Mouse (Mus musculus): ENCODE measurements around the gene Nsun7.
"Not testable (repeated sequence)": the region's sequence is repeated elsewhere in the genome, so short reads cannot be mapped to it uniquely, and the experiment has no call there.

Gene Nsun7

DNA sequence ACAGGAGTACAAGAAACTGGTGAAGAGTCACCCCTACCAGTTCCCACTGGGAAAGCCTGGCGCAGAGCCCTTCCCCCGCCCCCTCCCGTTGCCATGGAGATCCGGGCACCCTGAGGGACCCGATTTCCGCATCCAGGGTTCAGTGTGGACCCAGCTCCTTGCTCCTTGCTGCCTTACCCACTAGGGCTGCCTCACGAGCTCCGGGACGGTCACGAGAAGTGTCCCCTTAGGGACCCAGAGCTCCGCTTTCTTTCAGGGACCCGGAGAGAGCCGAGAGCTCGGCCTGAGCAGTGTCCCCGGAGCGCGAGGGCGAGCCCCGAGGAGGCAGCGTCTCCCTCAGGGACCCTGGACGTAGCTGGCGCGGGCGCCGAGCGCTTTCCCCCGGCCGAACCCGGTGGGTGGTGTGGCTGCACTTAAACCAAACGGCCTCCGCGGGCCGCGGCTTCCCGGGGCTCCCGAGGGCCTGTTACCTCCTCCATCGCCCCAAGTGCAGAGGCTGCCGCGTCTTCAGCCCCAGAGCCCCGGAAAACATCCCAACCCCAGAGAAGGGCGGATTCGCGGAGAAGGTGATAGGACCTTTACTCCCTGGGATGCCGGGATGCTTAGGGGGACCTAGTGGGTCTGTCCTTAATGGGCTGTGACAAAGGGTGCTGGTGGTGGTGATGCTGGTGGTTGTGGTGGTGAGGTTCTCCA is at the start of gene Nsun7:
Gene Nsun7, plus strand, starts transcription at position 142 of the 693 bp plus-strand sequence.
- DNase-seq, result peak; percentile 40

DNA sequence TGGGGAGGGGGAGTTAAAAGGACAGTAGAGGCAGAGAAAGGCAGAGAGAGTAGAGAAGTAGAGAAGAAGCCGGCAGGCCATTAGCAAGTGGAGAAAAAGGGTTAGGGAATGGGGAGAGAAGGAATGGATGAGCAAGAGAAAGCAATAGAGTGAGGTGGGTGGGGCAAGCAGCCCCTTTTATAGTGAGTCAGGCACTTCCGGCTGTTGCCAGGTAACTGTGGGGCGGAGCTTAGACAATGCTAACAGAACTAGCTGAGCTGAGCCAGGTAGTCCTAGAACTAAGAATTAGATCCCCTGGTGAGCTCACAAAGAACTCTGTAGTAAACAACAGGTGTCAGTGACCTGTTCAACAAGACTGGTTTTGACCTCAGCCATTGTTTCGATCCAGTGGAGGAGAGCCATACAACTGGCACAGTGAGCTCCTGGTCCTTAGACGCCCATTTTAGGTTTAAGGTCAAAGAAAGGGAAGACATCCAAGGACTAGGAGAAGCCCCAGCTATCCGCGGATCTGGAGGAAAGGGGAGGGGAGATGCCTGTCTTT is 45.2 kb upstream of the Nsun7 start:
- DNase-seq, result no peak

DNA sequence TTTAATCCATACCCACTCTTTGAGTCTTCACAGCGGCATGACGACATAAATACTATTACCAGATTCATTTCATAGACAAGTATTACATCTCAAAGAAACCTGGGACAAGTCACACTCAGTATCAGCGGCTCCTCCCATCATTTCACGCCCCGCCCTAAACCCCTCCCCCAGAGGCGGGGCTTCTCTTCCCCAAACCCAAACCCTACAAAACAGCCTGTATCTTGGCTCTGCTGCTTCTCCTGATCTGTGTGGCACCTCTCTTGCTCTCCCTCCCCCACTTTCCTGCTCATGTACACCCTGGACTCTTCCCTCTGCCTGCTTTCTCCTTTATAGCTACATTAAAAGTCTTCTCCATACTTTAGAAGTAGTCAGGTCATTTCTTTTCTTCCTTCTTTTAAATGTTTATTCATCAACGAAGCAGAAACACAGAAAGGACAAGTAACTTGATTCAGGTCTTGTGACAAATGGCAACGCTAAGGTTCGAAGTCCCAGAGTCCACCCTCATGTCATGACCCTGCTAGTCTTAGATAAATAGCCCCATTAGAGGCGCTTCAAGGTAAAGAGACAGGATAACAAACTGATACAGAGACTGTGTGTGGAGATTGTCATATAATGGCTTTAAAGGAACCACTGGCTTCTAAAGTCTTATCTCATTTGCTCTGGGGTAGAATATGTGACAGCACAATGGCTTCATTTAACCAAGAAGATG is 44.0 kb upstream of the Nsun7 start:
- no peak for DNase-seq

DNA sequence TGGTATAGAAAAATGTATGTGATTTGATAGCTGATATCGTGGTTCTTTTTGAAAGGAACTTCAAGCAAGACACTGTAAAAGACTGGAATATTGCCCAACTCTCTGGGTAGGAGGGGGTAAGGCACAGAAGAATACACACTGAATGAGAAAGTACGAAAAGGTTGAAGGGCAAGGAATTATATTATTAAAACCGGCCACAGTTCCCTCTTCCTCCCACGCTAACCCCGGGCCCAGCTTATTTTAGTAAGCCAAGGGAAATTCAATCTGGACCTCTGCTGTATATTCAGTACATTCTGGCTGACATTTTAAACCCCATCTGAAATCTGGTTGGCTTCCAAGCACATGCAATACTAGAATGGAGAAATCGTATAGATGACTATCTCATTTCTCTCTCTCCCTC is 40.0 kb upstream of the Nsun7 start:
- DNase-seq, result no peak

DNA sequence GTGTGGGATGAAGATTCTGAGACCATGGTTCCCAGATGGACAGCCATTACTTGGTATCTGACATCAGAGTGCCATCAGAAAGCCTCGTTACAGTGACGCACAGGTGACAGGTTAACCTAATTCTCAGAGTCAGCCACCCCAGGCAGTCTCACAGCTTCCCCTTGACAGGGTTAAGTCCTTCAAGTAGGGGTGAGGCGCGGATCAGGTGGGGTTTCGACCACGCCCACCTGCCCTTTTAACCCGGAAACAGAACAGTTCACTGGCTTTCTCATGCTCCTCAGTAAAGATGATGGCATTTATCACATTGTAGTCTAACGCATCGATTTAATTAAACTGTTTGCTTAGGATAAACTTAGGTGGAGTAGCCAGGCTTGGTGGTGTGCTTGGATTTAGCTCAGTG is 39.1 kb upstream of the Nsun7 start:
- DNase-seq, result no peak

DNA sequence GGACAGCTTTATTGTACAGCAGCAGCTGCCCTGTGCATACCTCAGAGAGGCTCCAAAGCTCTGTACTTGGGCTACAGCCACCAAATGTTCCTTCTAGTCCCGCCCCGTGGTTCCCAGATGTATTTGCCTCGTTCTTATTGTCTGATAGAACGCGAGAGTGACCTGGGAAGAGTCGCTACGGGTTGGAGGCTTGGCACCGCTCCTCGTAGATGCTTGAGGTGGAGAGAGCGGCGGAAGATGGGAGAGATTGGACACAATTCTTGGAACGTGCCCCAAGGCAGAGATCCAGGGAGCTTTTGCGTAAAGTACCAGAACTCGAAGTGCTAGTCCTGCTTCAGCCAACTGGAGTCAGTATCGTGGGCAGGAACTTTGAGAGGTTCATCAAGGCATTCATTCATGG is 36.8 kb upstream of the Nsun7 start:
- no peak for DNase-seq

DNA sequence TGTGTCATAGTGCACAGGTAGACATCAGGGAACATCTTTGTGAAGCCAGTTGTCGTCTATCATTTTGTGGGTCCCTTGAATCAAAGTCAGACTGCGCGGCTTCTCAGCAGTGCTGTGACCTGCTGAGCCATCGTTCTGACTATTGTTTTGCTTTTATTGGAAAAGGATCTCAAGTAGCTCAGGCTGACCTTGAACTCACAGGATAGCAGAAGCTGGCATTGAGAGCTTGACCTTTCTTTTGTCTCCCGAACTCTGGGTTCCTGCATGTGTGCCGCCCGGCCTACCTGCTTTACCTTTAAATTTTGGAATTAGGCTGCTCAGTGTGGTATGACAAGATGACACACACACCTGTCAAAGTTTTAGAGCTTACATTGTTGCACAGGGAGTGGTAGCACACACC is 33.2 kb upstream of the Nsun7 start:
- DNase-seq, result no peak

DNA sequence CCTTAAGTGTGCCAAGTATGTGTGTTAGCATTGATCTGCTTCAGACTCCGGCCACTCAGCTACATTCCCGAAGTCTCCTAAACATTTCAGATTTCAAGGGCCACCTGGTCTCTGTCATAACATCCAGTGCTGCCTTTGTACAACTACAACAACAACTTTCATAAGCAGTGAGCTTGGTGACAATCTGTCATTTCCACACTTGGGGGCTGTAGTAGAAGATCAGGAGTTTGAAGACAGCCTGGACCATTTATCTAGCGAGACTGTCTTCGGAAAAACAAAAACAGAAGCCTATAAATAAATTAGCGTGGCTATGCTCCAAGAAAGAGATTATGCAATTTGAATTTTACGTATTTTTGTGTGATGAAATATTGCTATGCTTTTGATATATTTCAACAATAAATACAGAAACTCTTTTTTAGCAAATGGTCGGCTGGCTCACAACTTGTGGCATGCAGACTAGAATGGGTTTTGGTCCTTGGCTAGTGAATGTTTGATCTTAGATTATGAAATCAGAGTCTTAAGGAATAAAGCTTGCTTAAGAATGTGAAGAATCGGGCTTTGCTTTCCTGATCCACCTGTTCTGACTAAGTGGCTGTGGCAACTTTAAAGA is 27.9 kb upstream of the Nsun7 start:
- no peak for DNase-seq

DNA sequence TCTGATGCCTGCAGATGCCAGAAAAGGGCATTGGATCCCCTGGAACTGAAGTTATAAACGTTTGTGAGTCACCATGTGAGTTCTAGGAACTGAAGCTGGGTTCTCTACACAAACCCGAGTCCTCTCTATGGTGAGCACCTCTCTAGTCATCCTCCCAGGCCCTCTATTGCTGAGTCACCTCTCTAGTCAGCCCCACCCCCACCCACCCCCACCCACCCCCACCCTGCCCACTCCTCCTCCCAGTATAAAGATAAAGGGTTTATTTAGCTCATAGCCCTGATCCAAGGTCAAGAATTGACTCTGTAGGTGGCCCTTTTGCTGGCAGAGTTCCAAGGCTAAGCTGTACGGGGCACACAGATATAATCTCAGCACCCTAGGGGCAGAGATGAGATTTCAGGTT is 27.2 kb upstream of the Nsun7 start:
- DNase-seq, result no peak

DNA sequence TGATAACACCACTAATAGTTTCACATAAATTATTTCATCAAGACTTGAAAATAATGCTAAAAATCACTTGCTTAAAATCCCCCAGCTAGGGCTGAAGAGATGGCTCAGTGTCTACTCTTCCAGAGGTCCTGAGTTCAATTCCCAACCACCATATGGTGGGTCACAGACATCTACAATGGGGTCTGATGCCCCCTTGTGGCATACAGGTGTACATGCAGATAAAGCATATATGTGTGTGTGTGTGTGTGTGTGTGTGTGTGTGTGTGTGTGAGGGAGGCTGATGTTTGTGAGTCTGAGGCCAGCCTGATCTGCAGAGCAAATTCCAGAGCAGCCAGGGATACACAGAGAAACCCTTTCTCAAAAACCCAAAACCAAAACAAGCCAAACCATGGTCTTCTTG is 17.8 kb upstream of the Nsun7 start:
- DNase-seq, result no peak

DNA sequence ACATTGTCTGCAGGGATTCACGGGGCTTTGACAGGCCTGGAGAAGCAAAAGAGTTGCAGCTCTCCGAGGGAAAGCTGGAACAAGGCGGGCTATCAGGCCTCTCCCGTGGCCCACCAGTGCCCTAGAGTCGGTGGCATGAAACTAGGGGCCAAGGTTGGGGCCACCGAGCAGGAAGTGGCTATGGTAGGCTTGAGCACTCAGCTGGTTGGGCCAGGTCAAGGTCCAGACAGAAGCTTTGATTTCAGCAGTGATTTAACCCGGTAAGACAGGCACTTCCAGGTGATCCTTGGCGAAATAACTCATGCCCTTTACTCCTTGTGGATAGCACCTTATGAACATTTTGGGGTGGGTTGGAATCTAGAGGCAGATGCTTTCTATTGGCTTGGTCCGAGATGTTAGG is 16.2 kb upstream of the Nsun7 start:
- no peak for DNase-seq

DNA sequence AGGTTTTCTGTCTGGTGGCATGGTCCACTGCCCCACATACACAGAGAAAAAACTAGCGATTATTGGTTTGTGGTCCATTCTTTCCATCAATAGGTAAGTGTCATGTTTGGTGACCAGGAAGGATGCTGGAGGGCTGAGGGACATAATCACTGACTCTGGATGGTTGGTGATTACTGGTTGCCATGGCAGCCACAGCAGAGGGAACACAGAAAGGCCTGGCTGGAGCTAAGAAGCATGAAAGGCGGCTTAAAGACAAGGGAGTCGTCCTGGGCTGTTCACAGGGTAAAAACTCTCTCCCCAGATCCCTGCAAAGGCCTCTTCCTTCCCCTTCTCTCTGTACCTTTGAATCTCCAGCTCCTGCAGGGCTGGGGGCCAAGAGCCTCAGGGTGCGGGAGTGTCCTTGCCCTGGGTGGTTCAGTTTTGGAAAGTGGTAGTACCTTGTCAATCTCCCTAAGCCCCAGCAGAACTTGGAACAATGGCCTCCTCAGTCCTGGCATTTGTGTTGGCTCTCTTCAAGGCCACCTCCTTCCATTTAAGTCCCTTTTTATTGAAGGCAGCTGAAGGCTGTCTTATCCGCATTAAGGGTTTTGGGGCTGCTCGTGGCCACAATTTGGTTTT is 15.5 kb upstream of the Nsun7 start:
- DNase-seq, result no peak

DNA sequence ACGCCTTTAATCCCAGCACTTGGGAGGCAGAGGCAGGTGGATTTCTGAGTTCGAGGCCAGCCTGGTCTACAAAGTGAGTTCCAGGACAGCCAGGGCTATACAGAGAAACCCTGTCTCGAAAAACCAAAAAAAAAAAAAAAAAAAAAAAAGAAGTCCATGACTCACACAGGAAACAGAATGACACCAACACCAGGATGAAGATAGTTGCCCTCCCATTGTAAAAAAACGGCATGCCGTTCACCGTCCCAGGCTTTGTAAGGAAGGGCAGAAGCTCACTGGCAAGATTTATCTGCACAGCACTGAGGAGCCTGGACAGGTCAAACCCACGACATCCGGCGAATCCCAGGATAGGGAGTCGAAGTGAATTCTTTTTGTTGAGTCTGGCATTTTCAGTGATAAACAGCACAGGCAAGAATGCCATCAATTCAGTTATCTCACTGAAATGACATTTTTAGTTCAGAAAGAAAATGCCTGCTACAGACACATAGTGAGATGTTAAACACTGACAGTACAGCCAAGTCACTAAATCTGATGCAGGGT is 13.7 kb upstream of the Nsun7 start:
- DNase-seq, result no peak

DNA sequence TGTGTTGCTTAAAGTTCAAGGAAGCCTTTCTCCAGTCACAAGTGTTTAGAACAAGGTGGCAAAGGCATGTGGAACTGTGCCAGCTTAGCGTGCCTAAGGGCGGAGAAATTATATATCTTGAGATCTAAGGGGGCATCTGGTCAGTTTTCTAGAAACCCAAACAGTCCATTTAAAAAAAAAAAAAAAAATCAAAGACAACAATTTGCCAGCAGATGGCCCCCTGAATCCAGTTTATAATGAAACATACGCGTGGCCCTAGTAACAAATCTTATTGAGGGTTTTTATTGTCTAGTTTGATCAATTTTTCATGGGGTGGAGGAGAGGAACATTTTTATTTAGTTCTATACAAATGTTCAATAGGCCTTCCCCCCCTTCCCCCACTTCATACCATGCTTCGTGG is 6.5 kb upstream of the Nsun7 start:
- DNase-seq, result no peak

DNA sequence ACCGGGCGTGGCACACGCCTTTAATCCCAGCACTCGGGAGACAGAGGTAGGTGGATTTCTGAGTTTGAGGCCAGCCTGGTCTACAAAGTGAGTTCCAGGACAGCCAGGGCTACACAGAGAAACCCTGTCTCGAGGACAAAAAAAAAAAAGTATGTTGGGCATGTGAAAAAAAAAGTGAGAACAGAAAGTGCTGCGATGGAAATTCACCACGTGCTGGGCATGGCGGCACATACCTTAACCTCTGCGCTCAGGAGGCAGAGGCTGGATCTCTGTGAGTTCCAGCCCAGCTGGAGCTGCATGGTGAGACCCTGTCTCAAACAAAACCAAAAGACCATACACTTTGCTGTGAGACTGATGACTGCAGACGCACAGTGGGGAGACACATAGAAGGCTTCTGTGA is 4.7 kb upstream of the Nsun7 start:
- no peak for DNase-seq

DNA sequence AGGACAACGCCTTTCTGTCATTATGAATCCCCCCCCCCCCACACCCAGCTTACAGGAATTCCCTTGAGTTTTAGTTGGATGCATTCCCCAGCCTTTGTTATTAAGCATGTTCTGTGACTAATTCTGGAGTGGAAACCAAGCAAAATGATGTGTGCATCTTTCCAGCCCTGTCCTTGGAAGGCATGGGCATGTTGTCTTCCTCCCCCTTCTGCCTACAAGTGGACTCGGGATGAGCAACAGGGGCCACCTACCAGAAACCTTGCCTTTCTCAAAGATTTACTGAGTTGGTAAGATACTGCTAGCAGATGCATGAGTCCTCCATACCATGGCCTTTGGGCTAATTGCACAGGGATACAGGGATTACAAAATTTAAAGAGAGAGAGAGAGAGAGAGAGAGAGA is 697 bp upstream of the Nsun7 start:
- no peak for DNase-seq

DNA sequence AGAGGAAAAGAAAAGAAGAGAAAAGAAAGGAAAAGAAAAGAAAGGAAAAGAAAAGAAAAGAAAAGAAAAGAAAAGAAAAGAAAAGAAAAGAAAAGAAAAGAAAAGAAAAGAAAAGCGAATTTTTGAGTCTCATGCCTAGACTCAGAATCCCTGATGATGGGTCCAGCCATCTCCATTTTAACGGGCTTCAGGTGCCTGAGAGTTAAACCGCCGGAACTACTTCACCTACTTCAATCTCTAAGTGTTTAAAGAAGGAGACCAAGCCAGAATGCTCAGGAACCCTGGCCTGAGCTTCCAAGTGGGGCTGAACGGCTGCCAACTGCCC is 304 bp upstream of the Nsun7 start:
- not testable (repeated sequence) for DNase-seq

DNA sequence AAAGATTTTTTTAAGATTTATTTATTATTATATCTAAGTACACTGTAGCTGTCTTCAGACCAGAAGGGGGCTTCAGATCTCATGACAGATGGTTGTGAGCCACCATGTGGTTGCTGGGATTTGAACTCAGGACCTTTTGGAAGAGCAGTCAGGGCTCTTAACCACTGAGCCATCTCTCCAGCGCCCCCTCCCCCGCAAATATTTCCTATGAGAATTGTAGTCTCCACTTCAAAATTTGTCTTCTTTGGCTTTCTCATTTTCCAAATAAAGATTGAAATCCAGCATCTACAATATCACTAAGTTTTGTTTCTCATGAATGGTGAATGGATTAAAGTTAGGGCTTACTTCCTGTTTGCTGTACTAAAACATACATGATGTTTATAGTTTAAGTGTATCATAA is 2.8 kb downstream of the Nsun7 start:
- DNase-seq, result no peak

DNA sequence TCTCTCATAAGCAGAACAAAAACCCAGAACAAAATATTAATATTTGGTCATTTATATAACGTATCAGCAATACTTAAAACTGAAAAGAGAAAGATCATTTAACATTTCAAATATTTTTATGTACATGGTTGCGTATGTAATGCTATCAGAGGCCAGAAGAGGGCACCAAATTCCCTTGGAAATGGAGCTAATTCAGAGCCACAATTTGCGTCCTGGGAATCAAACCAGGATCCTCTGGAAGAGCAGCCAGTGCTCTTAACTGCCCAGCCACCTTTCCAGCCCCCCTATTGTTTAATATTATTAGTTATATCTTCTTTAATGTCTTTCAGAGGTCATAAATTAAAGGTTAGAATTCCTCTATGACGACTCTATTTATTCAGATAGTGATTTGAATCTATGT is 3.7 kb downstream of the Nsun7 start:
- no peak for DNase-seq

DNA sequence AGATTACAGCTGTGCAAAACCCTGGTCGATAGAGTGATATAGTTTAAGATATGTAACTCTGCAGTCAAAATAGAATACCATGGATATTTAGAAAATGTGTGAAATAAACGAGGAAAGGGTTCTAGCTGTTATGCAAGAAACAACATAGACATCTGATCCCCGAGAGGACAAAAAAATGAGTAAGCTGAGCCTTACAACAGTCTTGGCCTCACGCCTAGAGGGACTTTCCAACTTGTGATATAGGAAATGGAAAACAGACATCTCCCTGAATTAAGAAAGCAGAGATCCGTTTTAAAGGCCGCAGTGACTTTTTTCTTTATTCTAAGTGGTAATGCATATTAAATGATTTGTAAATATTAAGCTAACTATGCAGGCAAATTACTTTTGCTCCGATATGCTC is 9.9 kb downstream of the Nsun7 start:
- no peak for DNase-seq

DNA sequence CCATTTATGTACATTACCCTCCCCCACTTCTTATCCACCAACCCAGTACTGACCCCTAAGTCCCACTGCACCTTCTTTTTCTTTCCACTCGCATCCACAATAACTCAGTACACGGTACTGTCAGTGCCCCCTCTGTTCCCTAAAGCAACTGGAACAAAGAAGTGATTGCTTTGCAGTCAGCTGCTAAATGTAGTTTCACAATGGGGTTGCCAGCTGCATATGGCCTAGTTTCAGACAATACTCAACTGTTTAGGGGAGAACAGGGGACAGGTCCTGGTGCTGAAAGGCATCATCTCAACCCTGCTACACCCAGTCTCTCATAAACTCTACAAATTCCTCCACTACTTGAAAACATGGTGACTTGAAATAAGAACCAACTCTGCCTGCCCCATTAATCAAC is 11.4 kb downstream of the Nsun7 start:
- no peak for DNase-seq

DNA sequence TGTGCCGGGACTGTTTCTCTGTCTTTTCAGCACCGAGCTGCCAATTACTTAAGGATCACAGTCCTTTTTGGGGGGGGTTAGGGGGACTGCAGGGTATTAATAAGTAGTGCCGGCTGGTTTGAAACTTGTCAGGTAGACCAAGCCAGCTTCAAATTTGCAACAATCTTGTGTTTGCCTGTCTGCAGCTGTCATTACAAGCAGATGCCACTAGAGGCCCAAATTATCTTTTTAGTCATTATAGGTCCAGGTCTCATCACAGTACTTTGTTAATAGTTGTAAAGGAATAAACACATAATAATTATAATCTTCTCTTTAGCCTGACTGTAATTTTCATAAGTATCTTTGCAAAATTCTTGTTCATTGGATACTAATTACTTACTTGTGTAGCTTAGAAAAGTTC is 14.7 kb downstream of the Nsun7 start:
- DNase-seq, result no peak

DNA sequence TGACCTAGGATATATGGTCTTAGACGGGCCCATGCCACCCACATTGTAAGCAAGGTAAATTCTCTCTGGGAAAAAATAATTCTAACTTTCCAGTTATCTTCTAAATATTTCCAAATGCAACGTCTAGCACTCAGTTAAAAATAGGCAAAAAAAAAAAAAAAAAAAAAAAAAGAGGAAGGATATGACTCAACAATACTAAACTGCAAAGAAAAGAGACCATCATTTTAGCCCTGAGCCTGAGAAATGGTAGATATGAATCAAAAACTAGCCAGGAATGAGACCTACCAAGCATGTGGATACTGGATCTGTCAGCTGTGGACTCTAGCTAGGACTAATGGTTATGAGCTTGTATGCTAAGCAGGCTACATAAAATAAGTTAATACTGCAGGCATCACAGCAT is 20.0 kb downstream of the Nsun7 start:
- no peak for DNase-seq

DNA sequence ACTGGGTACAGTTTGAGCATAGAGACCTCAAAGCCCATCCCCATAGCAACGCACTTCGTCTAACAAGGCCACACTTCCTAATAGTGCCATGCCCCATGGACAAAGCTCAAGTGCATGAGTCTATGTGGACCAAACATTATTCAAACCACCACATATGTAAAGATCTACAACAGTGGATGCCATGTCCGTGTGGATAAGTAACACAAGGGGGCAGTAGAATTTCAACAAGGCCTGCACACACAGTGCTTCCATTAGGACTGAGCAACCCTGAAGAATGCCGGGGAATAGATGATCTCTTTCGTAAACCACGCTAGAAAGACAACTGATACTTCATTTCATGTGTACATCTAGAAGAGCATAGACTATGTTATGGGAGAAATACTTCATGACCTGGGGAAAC is 21.0 kb downstream of the Nsun7 start:
- no peak for DNase-seq

Measured in cerebellum, adult 9-11 months (tissue).